Mouse (Mus musculus): Measurements from ENCODE around the gene Alyref.

DNA sequence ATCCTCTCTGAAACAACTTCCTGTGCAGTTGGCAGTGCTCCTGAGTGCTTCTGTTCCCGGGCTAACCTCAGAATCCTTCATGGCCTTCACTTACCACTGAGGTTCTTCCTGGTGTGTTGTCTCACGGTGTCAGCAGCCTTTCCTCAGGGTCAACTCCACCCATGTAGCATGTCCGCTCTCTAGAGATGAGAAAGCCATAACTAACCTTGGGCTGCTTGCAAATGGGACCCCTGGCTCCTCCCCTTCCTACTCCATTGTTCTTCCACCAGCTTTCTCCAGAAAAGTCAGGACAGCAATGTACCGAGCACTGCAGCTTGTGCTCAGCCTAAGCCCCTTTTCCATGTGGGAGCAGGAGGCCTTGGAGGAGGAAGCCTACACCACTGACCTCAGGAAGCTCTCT is 8.6 kb upstream of the Alyref start:
- TF ChIP-seq GATA1 (IDR thresholded peaks at IDR 0.05; ENCODE audit: low read depth, low read length) (no peak), CTCF (IDR thresholded peaks at IDR 0.05 in 2 of 3, conservative IDR thresholded peaks at IDR 0.05 in 1 of 3; ENCODE audit: control insufficient read depth in 1 of 3, insufficient read depth in 1 of 3, low read depth in 2 of 3, low read length in 3 of 3, poor library complexity in 1 of 3, severe bottlenecking in 1 of 3) (no peak), MEF2A (IDR thresholded peaks at IDR 0.05; ENCODE audit: extremely low read depth, insufficient replicate concordance, low read depth, low read length, poor library complexity, severe bottlenecking) (no peak), POLR2A (IDR thresholded peaks at IDR 0.05; ENCODE audit: control insufficient read depth in 1 of 2, insufficient read depth in 1 of 2, low read depth in 1 of 2, low read length in 2 of 2, poor library complexity in 1 of 2) (no peak), ELF1 (IDR thresholded peaks at IDR 0.05; ENCODE audit: low read depth, low read length) (no peak), GABPA (IDR thresholded peaks at IDR 0.05; ENCODE audit: low read depth, low read length) (no peak)

Data from MEL (cell line).